Mouse (Mus musculus) midbrain, embryonic 10.5 days (tissue): Measurements from ENCODE around the gene Dgcr8. TPM values are rescaled to one million over a fixed set of nuclear protein-coding genes. Genes with fewer than 3 reads are reported as not detected.
A peak's percentile ranks its signal among the peaks of the same experiment; 100 is the strongest.

Source experiments
- DNase-seq: peaks from one replicate; pipeline ENCODE4 v3.0.0-alpha.2; 2017; ENCODE audit warnings: low spot score
- H3K27ac ChIP-seq: fragments of 300-500 bp; sonication (generic); replicated peaks from 2 replicates; pipeline ENCODE4 v1.5.1; 2016; ENCODE audit warnings: mild to moderate bottlenecking
- H3K27me3 ChIP-seq: fragments of 300-500 bp; sonication (generic); 2 replicates; pipeline ENCODE4 v1.6.1; 2016; ENCODE audit warnings: low read depth, mild to moderate bottlenecking; ENCODE audit not compliant: poor library complexity, severe bottlenecking
- H3K36me3 ChIP-seq: fragments of 300-500 bp; sonication (generic); 2 replicates; pipeline ENCODE4 v1.6.1; 2016; ENCODE audit warnings: mild to moderate bottlenecking, moderate library complexity
- H3K4me1 ChIP-seq: fragments of 300-500 bp; sonication (generic); 2 replicates; pipeline ENCODE4 v1.6.1; 2016
- H3K4me3 ChIP-seq: fragments of 300-500 bp; sonication (generic); 2 replicates; pipeline ENCODE4 v1.5.1; 2016; ENCODE audit warnings: mild to moderate bottlenecking, moderate library complexity
- H3K9me3 ChIP-seq: fragments of 300-500 bp; sonication (generic); replicated peaks from 2 replicates; pipeline ENCODE4 v1.6.1; 2016; ENCODE audit warnings: mild to moderate bottlenecking
- WGBS: fragments of 180-500 bp; shearing (Covaris S2); methylation state at CpG from one replicate; pipeline ENCODE4 v1.1.7; 2016; 5-methylcytosine and 5-hydroxymethylcytosine counted together
- polyA plus RNA-seq: library from polyadenylated mRNA; unstranded; fragments of >200 nt; fragmentation: Nextera tagmentation; extraction: Ambion mirVana; gene quantifications from 2 replicates; pipeline ENCODE4 v1.2.1, GENCODE M21; 2016

Dgcr8 gene
- polyA plus RNA-seq, 1 experiment from 2014 or later = 46.1 TPM

- H3K36me3 ChIP-seq = peaks cover 76% of the 10 kb centered on the region
- peaks cover 54% of the 10 kb centered on the region for H3K4me1 ChIP-seq
- no peaks in the 10 kb centered on the region for H3K27me3 ChIP-seq
- no peaks in the 10 kb centered on the region for H3K9me3 ChIP-seq
- peak overlapping the region; percentile 98 for H3K27ac ChIP-seq
- WGBS = under 1% methylated on average over 33 of the region's 33 CpGs
- peak overlapping the region; percentile 78 for H3K4me3 ChIP-seq
- DNase-seq = no peak
Measured at GRCm38 (mm10) chr16:18247521-18248399, 41.3 kb downstream of the Dgcr8 start.

- Histone ChIP-seq H3K4me1 (peaks cover 18% of the 10 kb centered on the region), H3K4me3 (no peak overlapping the region), H3K27ac (no peak overlapping the region), H3K9me3 (no peaks in the 10 kb centered on the region), H3K27me3 (no peaks in the 10 kb centered on the region), H3K36me3 (peaks cover 93% of the 10 kb centered on the region)
- no peak for DNase-seq
- WGBS = 94% methylated on average over 10 of the region's 10 CpGs
Measured at GRCm38 (mm10) chr16:18241581-18241980, 47.5 kb downstream of the Dgcr8 start.

GRCm38 (mm10) chr16:18236676-18237501, 52.2 kb downstream of the Dgcr8 start:
- WGBS = 79% methylated on average over 7 of the region's 7 CpGs
- no peaks in the 10 kb centered on the region for H3K27me3 ChIP-seq
- peaks cover 50% of the 10 kb centered on the region for H3K36me3 ChIP-seq
- H3K27ac ChIP-seq = no peak overlapping the region
- no peaks in the 10 kb centered on the region for H3K9me3 ChIP-seq
- peaks cover 31% of the 10 kb centered on the region for H3K4me1 ChIP-seq
- DNase-seq = no peak
- no peak overlapping the region for H3K4me3 ChIP-seq

GRCm38 (mm10) chr16:18235389-18236065, 53.5 kb downstream of the Dgcr8 start:
- Histone ChIP-seq H3K9me3 (no peaks in the 10 kb centered on the region), H3K36me3 (peaks cover 37% of the 10 kb centered on the region), H3K4me1 (peaks cover 34% of the 10 kb centered on the region), H3K27ac (peak overlapping the region; percentile 90), H3K27me3 (no peaks in the 10 kb centered on the region), H3K4me3 (peak overlapping the region; percentile 91)
- peak; percentile 73 for DNase-seq
- whole genome bisulfite sequencing = 7% methylated on average over 19 of the region's 19 CpGs

GRCm38 (mm10) chr16:18234671-18235388, 54.2 kb downstream of the Dgcr8 start, which contains the start of gene Zdhhc8:
Gene Zdhhc8, minus strand, starts transcription at chr16:18235136.
- peak; percentile 66 for DNase-seq
- Histone ChIP-seq H3K4me3 (peak within 1 kb of the TSS; percentile 91), H3K27me3 (no peaks in the 10 kb centered on the region), H3K27ac (peak within 1 kb of the TSS; percentile 90), H3K9me3 (no peaks in the 10 kb centered on the region), H3K4me1 (peaks cover 34% of the 10 kb centered on the region), H3K36me3 (peaks cover 33% of the 10 kb centered on the region)
- WGBS = under 1% methylated on average over 77 of the region's 79 CpGs

GRCm38 (mm10) chr16:18233919-18234670, 55.0 kb downstream of the Dgcr8 start:
- WGBS = 28% methylated on average over 13 of the region's 13 CpGs
- peaks cover 28% of the 10 kb centered on the region for H3K36me3 ChIP-seq
- H3K4me1 ChIP-seq = peaks cover 34% of the 10 kb centered on the region
- H3K27ac ChIP-seq = peak overlapping the region; percentile 90
- no peak for DNase-seq
- H3K4me3 ChIP-seq = peak overlapping the region; percentile 91
- no peaks in the 10 kb centered on the region for H3K27me3 ChIP-seq
- H3K9me3 ChIP-seq = no peaks in the 10 kb centered on the region

- Histone ChIP-seq H3K4me3 (peak overlapping the region; percentile 91), H3K4me1 (peaks cover 34% of the 10 kb centered on the region), H3K27me3 (no peaks in the 10 kb centered on the region), H3K36me3 (peaks cover 28% of the 10 kb centered on the region), H3K27ac (no peak overlapping the region), H3K9me3 (no peaks in the 10 kb centered on the region)
- WGBS = 89% methylated on average over 1 of the region's 1 CpGs
- no peak for DNase-seq
Measured at GRCm38 (mm10) chr16:18233451-18233850, 55.6 kb downstream of the Dgcr8 start.

GRCm38 (mm10) chr16:18231451-18231850, 57.6 kb downstream of the Dgcr8 start:
- H3K4me3 ChIP-seq = no peak overlapping the region
- 88% methylated on average over 4 of the region's 4 CpGs for WGBS
- H3K27me3 ChIP-seq = no peaks in the 10 kb centered on the region
- H3K4me1 ChIP-seq = peaks cover 33% of the 10 kb centered on the region
- no peak for DNase-seq
- peaks cover 36% of the 10 kb centered on the region for H3K36me3 ChIP-seq
- H3K27ac ChIP-seq = no peak overlapping the region
- H3K9me3 ChIP-seq = no peaks in the 10 kb centered on the region

- Histone ChIP-seq H3K4me3 (no peak overlapping the region), H3K36me3 (peaks cover 40% of the 10 kb centered on the region), H3K4me1 (peaks cover 29% of the 10 kb centered on the region), H3K27ac (no peak overlapping the region), H3K9me3 (no peaks in the 10 kb centered on the region), H3K27me3 (no peaks in the 10 kb centered on the region)
- no peak for DNase-seq
- 87% methylated on average over 3 of the region's 3 CpGs for WGBS
Measured at GRCm38 (mm10) chr16:18231047-18231446, 58.0 kb downstream of the Dgcr8 start.

- peaks cover 45% of the 10 kb centered on the region for H3K36me3 ChIP-seq
- WGBS = 94% methylated on average over 6 of the region's 6 CpGs
Measured at GRCm38 (mm10) chr16:18230617-18231016, 58.4 kb downstream of the Dgcr8 start.

GRCm38 (mm10) chr16:18229622-18230021, 59.4 kb downstream of the Dgcr8 start:
- WGBS = 90% methylated on average over 11 of the region's 11 CpGs
- Histone ChIP-seq H3K27ac (no peak overlapping the region), H3K36me3 (peaks cover 55% of the 10 kb centered on the region), H3K4me3 (no peak overlapping the region), H3K27me3 (no peaks in the 10 kb centered on the region), H3K9me3 (no peaks in the 10 kb centered on the region), H3K4me1 (peaks cover 18% of the 10 kb centered on the region)
- no peak for DNase-seq

More at GRCm38 (mm10) chr16:18230617-18231016, 58.4 kb downstream of the Dgcr8 start:
- Histone ChIP-seq H3K4me1 (peaks cover 24% of the 10 kb centered on the region), H3K27ac (no peak overlapping the region), H3K27me3 (no peaks in the 10 kb centered on the region), H3K9me3 (no peaks in the 10 kb centered on the region), H3K4me3 (no peak overlapping the region)
- no peak for DNase-seq
